13 mouse cellular contexts compared by ENCODE assay signal in genomic region chr17:83220954-83221538, GRCm38 (mm10). TPM values are rescaled to one million over a fixed set of nuclear protein-coding genes. Genes with fewer than 3 reads are reported as not detected.
DNase-seq lines count a peak whose midpoint lies in the region; ATAC-seq and TF ChIP-seq lines count a peak whose summit lies in the region.
"Had no signal": no experiment of that assay in that cellular context is flagged by ENCODE, and none has a peak within 500 bp of the region (broad histone marks: within the 10 kb centered on the region; RNA-seq: fewer than 3 reads in every experiment).

No protein-coding gene starts in this region.

- 0 out of 2 replicates have a peak, but pooled peaks cover 12% of the 10 kb centered on the region for H3K4me1 ChIP-seq in embryonic facial prominence, embryonic 15.5 days
- peaks cover 74% of the 10 kb centered on the region for H3K4me1 ChIP-seq in heart, embryonic 10.5 days
- peaks cover 61% of the 10 kb centered on the region for H3K4me1 ChIP-seq in intestine, embryonic 15.5 days (replicated peaks)

- 91% methylated on average over 18 of the region's 18 CpGs for WGBS in embryonic facial prominence, embryonic 15.5 days
- 57% methylated on average over 18 of the region's 18 CpGs for WGBS in heart, embryonic 10.5 days
- WGBS in intestine, embryonic 15.5 days, result 67% methylated on average over 18 of the region's 18 CpGs

- no peak overlapping the region for H3K9ac ChIP-seq in embryonic facial prominence, embryonic 15.5 days
- H3K9ac ChIP-seq in intestine, embryonic 15.5 days, result no peak overlapping the region
- H3K9ac ChIP-seq: hindbrain, embryonic 15.5 days; limb, embryonic 13.5 days; lung, embryonic 15.5 days had no signal

- peaks cover 6% of the 10 kb centered on the region; the same call in 1 of the 2 replicates for H3K36me3 ChIP-seq in embryonic facial prominence, embryonic 15.5 days
- peaks cover 66% of the 10 kb centered on the region for H3K36me3 ChIP-seq in heart, embryonic 10.5 days
- H3K36me3 ChIP-seq in intestine, embryonic 15.5 days, result peaks cover 36% of the 10 kb centered on the region
- H3K36me3 ChIP-seq: hindbrain, embryonic 15.5 days had no signal

- no peak overlapping the region for H3K4me3 ChIP-seq in embryonic facial prominence, embryonic 15.5 days (replicated peaks)
- peak overlapping the region; percentile 42 for H3K4me3 ChIP-seq in heart, embryonic 10.5 days
- H3K4me3 ChIP-seq in intestine, embryonic 15.5 days (replicated peaks), result no peak overlapping the region
- H3K4me3 ChIP-seq in layer of hippocampus, adult 2 months, result no peak overlapping the region
- H3K4me3 ChIP-seq: hindbrain, embryonic 15.5 days; limb, embryonic 13.5 days; lung, embryonic 15.5 days had no signal

- no peak overlapping the region for H3K27ac ChIP-seq in embryonic facial prominence, embryonic 15.5 days (replicated peaks)
- H3K27ac ChIP-seq in heart, embryonic 10.5 days, result peak overlapping the region; percentile 96
- peak overlapping the region; percentile 89 for H3K27ac ChIP-seq in intestine, embryonic 15.5 days
- H3K27ac ChIP-seq in layer of hippocampus, adult 2 months, result no peak overlapping the region
- H3K27ac ChIP-seq: hindbrain, embryonic 15.5 days; limb, embryonic 13.5 days; lung, embryonic 15.5 days had no signal

- H3K9me3 ChIP-seq in embryonic facial prominence, embryonic 15.5 days (replicated peaks), result no peaks in the 10 kb centered on the region
- H3K9me3 ChIP-seq in heart, embryonic 10.5 days, result no peaks in the 10 kb centered on the region
- no peaks in the 10 kb centered on the region for H3K9me3 ChIP-seq in intestine, embryonic 15.5 days
- H3K9me3 ChIP-seq: hindbrain, embryonic 15.5 days; limb, embryonic 13.5 days; lung, embryonic 15.5 days had no signal

- no peak for TF ChIP-seq CTCF in layer of hippocampus, adult 2 months (conservative IDR thresholded peaks at IDR 0.05)

- peaks cover 40% of the 10 kb centered on the region for H3K27me3 ChIP-seq in embryonic facial prominence, embryonic 15.5 days
- H3K27me3 ChIP-seq in heart, embryonic 10.5 days (ENCODE audit: insufficient read depth, poor library complexity, severe bottlenecking), result no peaks in the 10 kb centered on the region
- H3K27me3 ChIP-seq in intestine, embryonic 15.5 days (replicated peaks), result no peaks in the 10 kb centered on the region
- H3K27me3 ChIP-seq: hindbrain, embryonic 15.5 days; lung, embryonic 15.5 days had no signal

- no peak overlapping the region for H3K4me2 ChIP-seq in embryonic facial prominence, embryonic 15.5 days (replicated peaks)
- peak overlapping the region; percentile 18; the same call in 1 of the 2 replicates for H3K4me2 ChIP-seq in intestine, embryonic 15.5 days (replicated peaks)
- H3K4me2 ChIP-seq: hindbrain, embryonic 15.5 days; limb, embryonic 13.5 days; lung, embryonic 15.5 days had no signal

- DNase-seq in adrenal gland, postnatal 14 days, result peak; percentile 22
- DNase-seq in adrenal gland, postnatal 4 days (ENCODE audit: low spot score in 2 of 2), result no peak
- DNase-seq in heart, embryonic 10.5 days (ENCODE audit: low spot score), result no peak
- DNase-seq in ovary, postnatal 36 days (ENCODE audit: low spot score), result no peak
- DNase-seq in frontal cortex, postnatal 25 days (ENCODE audit: low spot score in 2 of 2), result no peak
- no peak for DNase-seq in layer of hippocampus, adult 2 months (ENCODE audit: low spot score in 2 of 2)
- DNase-seq: layer of hippocampus, adult 9-11 months had no signal

- ATAC-seq in embryonic facial prominence, embryonic 15.5 days (ENCODE audit: insufficient number of reproducible peaks, low FRiP score, low TSS enrichment, low read depth), result 0 out of 2 replicates have a peak, but pooled peaks have one; percentile 21
- no peak for ATAC-seq in intestine, embryonic 15.5 days

RNA-seq across cellular contexts. Expression of gene Pkdcc, which starts 6.0 kb away (rescaled TPM):
- 72.7 and 84.2 TPM in 2 replicates for total RNA-seq in adrenal gland, postnatal 14 days (2021)
- 100 to 1,000 TPM; 165 to 175 TPM for total RNA-seq in adrenal gland, postnatal 4 days (2021)
- 8.6 and 10.3 TPM in 2 replicates for polyA plus RNA-seq in embryonic facial prominence, embryonic 15.5 days (2015; fragmentation: Nextera tagmentation; extraction: Ambion mirVana)
- 13.8 and 27.4 TPM in 2 replicates for polyA plus RNA-seq in heart, embryonic 10.5 days (2016; fragmentation: Nextera tagmentation; extraction: Ambion mirVana)
- 26.9 and 28.4 TPM in 2 replicates for polyA plus RNA-seq in intestine, embryonic 15.5 days (2015; fragmentation: Nextera tagmentation; extraction: Ambion mirVana)
- total RNA-seq in layer of hippocampus, adult 2 months (2021), result 10 to 100 TPM; 12.6 to 15.3 TPM
- total RNA-seq: MEL had no signal

Comparison
In these comparisons a context has a peak if more than half of its experiments do, and no peak if none do; other contexts are left out.
1. H3K27ac ChIP-seq: peak in heart, embryonic 10.5 days (single experiment) and intestine, embryonic 15.5 days (single experiment); none in embryonic facial prominence, embryonic 15.5 days (single experiment) and layer of hippocampus, adult 2 months (single experiment).